Mouse (Mus musculus) embryonic facial prominence, embryonic 14.5 days (tissue): Measurements from ENCODE around the gene A3galt2. TPM values are rescaled to one million over a fixed set of nuclear protein-coding genes. Genes with fewer than 3 reads are reported as not detected.

ENCODE experiments used
- ATAC-seq: fragments of 200-750 bp; cut with Nextera tagmentation; 2 replicates; pipeline ENCODE4 v1.8.0; 2017; ENCODE audit warnings: low read depth, moderate number of reproducible peaks, moderate TSS enrichment
- DNase-seq: peaks from one replicate; pipeline ENCODE4 v3.0.0-alpha.2; 2015; ENCODE audit warnings: low spot score
- H3K27ac ChIP-seq: fragments of 300-500 bp; sonication (generic); replicated peaks from 2 replicates; pipeline ENCODE4 v1.5.1; 2014; ENCODE audit warnings: low read depth, mild to moderate bottlenecking, low read length, moderate library complexity
- H3K27me3 ChIP-seq: fragments of 300-500 bp; sonication (generic); replicated peaks from 2 replicates; pipeline ENCODE4 v1.6.1; 2014; ENCODE audit warnings: low read length; ENCODE audit not compliant: control insufficient read depth, insufficient read depth
- H3K36me3 ChIP-seq: fragments of 300-500 bp; sonication (generic); 2 replicates; pipeline ENCODE4 v1.6.1; 2014; ENCODE audit warnings: low read length, mixed read lengths; ENCODE audit not compliant: control insufficient read depth, insufficient read depth
- H3K4me1 ChIP-seq: fragments of 300-500 bp; sonication (generic); 2 replicates; pipeline ENCODE4 v1.6.1; 2014; ENCODE audit warnings: antibody characterized with exemption, low read length; ENCODE audit not compliant: control insufficient read depth, insufficient read depth
- H3K4me2 ChIP-seq: fragments of 300-500 bp; sonication (generic); 2 replicates; pipeline ENCODE4 v1.6.1; 2014; ENCODE audit warnings: low read depth, mild to moderate bottlenecking, low read length, moderate library complexity, mixed read lengths
- H3K4me3 ChIP-seq: fragments of 300-500 bp; sonication (generic); 2 replicates; pipeline ENCODE4 v1.5.1; 2014; ENCODE audit warnings: low read depth, mild to moderate bottlenecking, low read length
- H3K9ac ChIP-seq: fragments of 300-500 bp; sonication (generic); 2 replicates; pipeline ENCODE4 v1.6.1; 2014; ENCODE audit warnings: low read depth, mild to moderate bottlenecking, low read length, moderate library complexity, mixed read lengths
- H3K9me3 ChIP-seq: fragments of 300-500 bp; sonication (generic); 2 replicates; pipeline ENCODE4 v1.6.1; 2016; ENCODE audit warnings: low read length; ENCODE audit not compliant: control insufficient read depth
- WGBS: fragments of 180-500 bp; shearing (Covaris S2); extraction: QIAGEN DNeasy Blood & Tissue Kit; methylation state at CpG from one replicate; pipeline ENCODE4 v1.1.7; 2014; 5-methylcytosine and 5-hydroxymethylcytosine counted together
- polyA plus RNA-seq: library from polyadenylated mRNA; unstranded; fragments of >200 nt; fragmentation: Nextera tagmentation; extraction: Ambion mirVana; gene quantifications from 2 replicates; pipeline ENCODE4 v1.2.1, GENCODE M21; 2014

A3galt2 gene
- polyA plus RNA-seq, 1 experiment from 2014 or later: 0.13 TPM

GRCm38 (mm10) chr4:128788108-128788507 is 32.9 kb downstream of the A3galt2 start:
- ATAC-seq: no peak
- H3K9ac ChIP-seq: no peak overlapping the region
- no peaks in the 10 kb centered on the region for H3K9me3 ChIP-seq
- H3K27ac ChIP-seq: no peak overlapping the region
- H3K4me2 ChIP-seq: no peak overlapping the region
- no peak for DNase-seq
- H3K36me3 ChIP-seq: peaks cover 83% of the 10 kb centered on the region
- H3K27me3 ChIP-seq: no peaks in the 10 kb centered on the region
- 87% methylated on average over 4 of the region's 4 CpGs for WGBS
- no peaks in the 10 kb centered on the region for H3K4me1 ChIP-seq
- no peak overlapping the region for H3K4me3 ChIP-seq

- Histone ChIP-seq H3K27ac (no peak overlapping the region), H3K4me1 (no peaks in the 10 kb centered on the region), H3K27me3 (no peaks in the 10 kb centered on the region), H3K4me2 (no peak overlapping the region), H3K36me3 (peaks cover 80% of the 10 kb centered on the region), H3K9ac (no peak overlapping the region), H3K9me3 (no peaks in the 10 kb centered on the region), H3K4me3 (no peak overlapping the region)
- WGBS: 44% methylated on average over 16 of the region's 18 CpGs
- ATAC-seq: peak; percentile 19; the same call in 1 of the 2 replicates
- DNase-seq: no peak
Measured at GRCm38 (mm10) chr4:128789646-128790045, 34.5 kb downstream of the A3galt2 start.

GRCm38 (mm10) chr4:128793710-128794109 is 38.5 kb downstream of the A3galt2 start:
- WGBS: 47% methylated on average over 1 of the region's 1 CpGs
- no peak overlapping the region for H3K27ac ChIP-seq
- no peak for DNase-seq
- H3K4me3 ChIP-seq: no peak overlapping the region
- peaks cover 14% of the 10 kb centered on the region for H3K4me1 ChIP-seq
- no peak overlapping the region for H3K4me2 ChIP-seq
- no peaks in the 10 kb centered on the region for H3K9me3 ChIP-seq
- H3K9ac ChIP-seq: no peak overlapping the region
- H3K27me3 ChIP-seq: no peaks in the 10 kb centered on the region
- peaks cover 40% of the 10 kb centered on the region for H3K36me3 ChIP-seq
- ATAC-seq: no peak

- H3K27ac ChIP-seq: no peak overlapping the region
Measured at GRCm38 (mm10) chr4:128794198-128794597, 39.0 kb downstream of the A3galt2 start.

GRCm38 (mm10) chr4:128795596-128795995 is 40.4 kb downstream of the A3galt2 start:
- no peak overlapping the region for H3K4me3 ChIP-seq
- no peak overlapping the region for H3K27ac ChIP-seq
- ATAC-seq: peak; percentile 42
- H3K9me3 ChIP-seq: no peaks in the 10 kb centered on the region
- no peak overlapping the region for H3K9ac ChIP-seq
- no peaks in the 10 kb centered on the region for H3K27me3 ChIP-seq
- no peak overlapping the region; the same call in 1 of the 2 replicates for H3K4me2 ChIP-seq
- peaks cover 23% of the 10 kb centered on the region for H3K36me3 ChIP-seq
- H3K4me1 ChIP-seq: peaks cover 14% of the 10 kb centered on the region
- peak; percentile 76 for DNase-seq
- 10% methylated on average over 9 of the region's 9 CpGs for WGBS

More at GRCm38 (mm10) chr4:128794198-128794597, 39.0 kb downstream of the A3galt2 start:
- H3K4me2 ChIP-seq: no peak overlapping the region
- H3K27me3 ChIP-seq: no peaks in the 10 kb centered on the region
- WGBS: 86% methylated on average over 8 of the region's 8 CpGs
- no peak overlapping the region for H3K4me3 ChIP-seq
- H3K36me3 ChIP-seq: peaks cover 37% of the 10 kb centered on the region
- ATAC-seq: no peak
- H3K4me1 ChIP-seq: peaks cover 14% of the 10 kb centered on the region
- no peak for DNase-seq
- no peaks in the 10 kb centered on the region for H3K9me3 ChIP-seq
- no peak overlapping the region for H3K9ac ChIP-seq

GRCm38 (mm10) chr4:128796788-128797187 is 41.6 kb downstream of the A3galt2 start:
- Histone ChIP-seq H3K4me1 (peaks cover 14% of the 10 kb centered on the region), H3K9ac (no peak overlapping the region), H3K27ac (no peak overlapping the region), H3K4me2 (no peak overlapping the region), H3K9me3 (no peaks in the 10 kb centered on the region), H3K4me3 (no peak overlapping the region), H3K36me3 (peaks cover 15% of the 10 kb centered on the region; the same call in 1 of the 2 replicates), H3K27me3 (no peaks in the 10 kb centered on the region)
- WGBS: 82% methylated on average over 8 of the region's 8 CpGs
- no peak for ATAC-seq
- no peak for DNase-seq

GRCm38 (mm10) chr4:128801675-128802465 is 46.7 kb downstream of the A3galt2 start:
- H3K36me3 ChIP-seq: no peaks in the 10 kb centered on the region
- H3K9ac ChIP-seq: peak overlapping the region; percentile 22; the same call in 1 of the 2 replicates
- H3K4me1 ChIP-seq: peaks cover 25% of the 10 kb centered on the region

GRCm38 (mm10) chr4:128803569-128803968 is 48.4 kb downstream of the A3galt2 start:
- Histone ChIP-seq H3K4me3 (peak overlapping the region; percentile 77; the same call in 1 of the 2 replicates), H3K9ac (peak overlapping the region; percentile 96), H3K36me3 (no peaks in the 10 kb centered on the region), H3K27me3 (no peaks in the 10 kb centered on the region), H3K4me2 (peak overlapping the region; percentile 83), H3K4me1 (peaks cover 25% of the 10 kb centered on the region), H3K9me3 (no peaks in the 10 kb centered on the region), H3K27ac (no peak overlapping the region; the same call in 1 of the 2 replicates)
- ATAC-seq (no peak), DNase-seq (no peak)
- 46% methylated on average over 5 of the region's 5 CpGs for WGBS

More at GRCm38 (mm10) chr4:128801675-128802465, 46.7 kb downstream of the A3galt2 start:
- ATAC-seq (no peak), DNase-seq (no peak)
- no peak overlapping the region for H3K27ac ChIP-seq
- no peaks in the 10 kb centered on the region for H3K27me3 ChIP-seq
- H3K4me2 ChIP-seq: no peak overlapping the region
- 44% methylated on average over 9 of the region's 9 CpGs for WGBS
- no peaks in the 10 kb centered on the region for H3K9me3 ChIP-seq
- H3K4me3 ChIP-seq: no peak overlapping the region
